Mouse (Mus musculus) G1E (cell line): ENCODE data around the gene Recql5. TPM values are rescaled to one million over a fixed set of nuclear protein-coding genes. Genes with fewer than 3 reads are reported as not detected.

ENCODE experiments used
- ATAC-seq: 2 replicates; pipeline ENCODE4 v1.8.0; 2016; ENCODE audit warnings: mild to moderate bottlenecking; ENCODE audit not compliant: insufficient number of reproducible peaks, poor library complexity, low FRiP score, severe bottlenecking; ENCODE audit errors: extremely low read depth
- DNase-seq: peaks from one replicate; pipeline ENCODE4 v3.0.0; 2012; ENCODE audit warnings: low spot score
- H3K27me3 ChIP-seq: 2 replicates; pipeline ENCODE4 v1.6.1; 2012; ENCODE audit warnings: mild to moderate bottlenecking, low read length, inconsistent platforms; ENCODE audit not compliant: insufficient read depth
- H3K36me3 ChIP-seq: replicated peaks from 2 replicates; pipeline ENCODE3; 2012; ENCODE audit warnings: mild to moderate bottlenecking, inconsistent platforms
- H3K4me1 ChIP-seq: 2 replicates; pipeline ENCODE4 v1.6.1; 2012; ENCODE audit warnings: low read depth, low read length, inconsistent platforms, mixed read lengths; ENCODE audit not compliant: insufficient read depth
- H3K4me3 ChIP-seq: 2 replicates; pipeline ENCODE4 v1.5.1; 2012; ENCODE audit warnings: low read depth, mild to moderate bottlenecking, inconsistent platforms, low read length, moderate library complexity, mixed read lengths
- H3K9me3 ChIP-seq: replicated peaks from 2 replicates; pipeline ENCODE4 v1.6.1; 2012; ENCODE audit warnings: inconsistent platforms
- CTCF ChIP-seq: IDR thresholded peaks from 2 replicates; pipeline ENCODE4 v1.5.1; 2012; ENCODE audit warnings: low read depth, low read length, inconsistent platforms, mixed read lengths
- GATA1 ChIP-seq: IDR thresholded peaks from 2 replicates; pipeline ENCODE4 v1.6.1; 2012; ENCODE audit warnings: borderline replicate concordance, low read length, inconsistent platforms, mixed read lengths
- GATA2 ChIP-seq: IDR thresholded peaks from 2 replicates; pipeline ENCODE4 v1.6.1; 2012; ENCODE audit warnings: low read depth, low read length, inconsistent platforms, borderline replicate concordance
- POLR2AphosphoS5 ChIP-seq: IDR thresholded peaks from 2 replicates; pipeline ENCODE4 v1.6.1; 2012; ENCODE audit warnings: low read depth, low read length, inconsistent platforms; ENCODE audit not compliant: insufficient replicate concordance
- TAL1 ChIP-seq: conservative IDR thresholded peaks from 2 replicates; pipeline ENCODE4 v1.6.1; 2012; ENCODE audit warnings: low read depth, low read length, inconsistent platforms, mixed read lengths
- polyA plus RNA-seq: library from polyadenylated mRNA; stranded (reverse); fragments of >175 nt; gene quantifications from 2 replicates; pipeline ENCODE4 v1.2.3, GENCODE M21; 2012
- total RNA-seq, 2 experiments: library from RNA; stranded (forward) in 1 of 2; stranded (reverse) in 1 of 2; fragments of 200-1000 nt in 1 of 2; fragments of >200 nt in 1 of 2; fragmentation: Nextera tagmentation in 1 of 2; gene quantifications; 2 replicates each; pipeline ENCODE4 v1.2.3; 2014 to 2017

Recql5 gene
- total and polyA plus RNA-seq, 3 experiments: 16.0 to 24.9 (median 17.4) TPM

GRCm38 (mm10) chr11:115886446-115886845, 46.8 kb downstream of the Recql5 start:
- Histone ChIP-seq H3K36me3 (peaks cover 6% of the 10 kb centered on the region), H3K4me3 (no peak overlapping the region), H3K4me1 (peaks cover 6% of the 10 kb centered on the region; the same call in 1 of the 2 replicates), H3K9me3 (no peaks in the 10 kb centered on the region), H3K27me3 (peaks cover 77% of the 10 kb centered on the region)
- TF ChIP-seq CTCF (no peak), TAL1 (no peak)
- DNase-seq (no peak), ATAC-seq (no peak)

DNA sequence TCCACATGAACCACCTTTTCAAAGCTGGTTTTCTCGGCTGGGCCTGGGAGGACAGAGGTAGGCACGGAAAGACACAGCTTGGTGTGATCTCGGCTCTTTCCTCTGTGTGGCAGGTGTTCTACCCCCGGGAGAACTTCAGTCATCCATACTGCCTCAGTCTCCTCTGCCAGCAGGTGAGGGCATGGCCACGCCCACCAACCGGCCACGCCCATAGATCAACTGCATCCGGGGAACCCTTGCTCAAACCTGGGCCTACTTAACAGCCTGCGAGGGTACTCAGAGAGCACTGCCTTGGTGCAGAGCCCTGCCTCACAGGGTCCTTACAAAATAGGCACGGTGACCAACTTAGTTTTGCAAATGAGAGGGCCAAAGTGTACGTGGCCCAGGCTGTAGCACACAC, 48.0 kb downstream of the Recql5 start:
- H3K4me3 ChIP-seq: no peak overlapping the region
- H3K4me1 ChIP-seq: peaks cover 6% of the 10 kb centered on the region; the same call in 1 of the 2 replicates
- DNase-seq (no peak), ATAC-seq (no peak)
- H3K27me3 ChIP-seq: peaks cover 78% of the 10 kb centered on the region
- TF ChIP-seq TAL1: no peak
- TF ChIP-seq POLR2AphosphoS5: no peak
- TF ChIP-seq GATA2: no peak
- TF ChIP-seq CTCF: no peak
- no peak for TF ChIP-seq GATA1
- no peaks in the 10 kb centered on the region for H3K9me3 ChIP-seq
- H3K36me3 ChIP-seq: no peaks in the 10 kb centered on the region

DNA sequence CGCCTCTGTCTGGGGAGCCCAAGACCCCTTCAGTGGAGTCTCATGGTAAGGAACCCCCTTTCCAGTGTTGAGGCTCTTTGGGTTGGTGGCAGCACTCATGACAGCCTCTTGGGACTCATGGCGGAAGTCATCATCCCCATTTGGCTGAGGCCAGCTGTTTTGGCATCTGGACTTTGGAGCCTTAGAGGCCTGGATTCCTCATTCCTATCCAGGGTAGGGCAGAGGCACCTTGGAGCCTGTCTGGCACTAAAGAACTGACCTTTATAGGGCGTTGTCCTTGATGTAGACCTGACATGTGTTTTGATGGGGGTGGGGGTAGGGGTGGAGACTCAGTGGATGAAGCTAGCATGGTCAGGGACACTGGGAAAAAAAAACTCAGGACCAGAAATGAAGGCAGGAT, 48.9 kb downstream of the Recql5 start:
- no peak for ATAC-seq
- DNase-seq: no peak
- Histone ChIP-seq H3K4me1 (peaks cover 6% of the 10 kb centered on the region; the same call in 1 of the 2 replicates), H3K4me3 (no peak overlapping the region), H3K9me3 (no peaks in the 10 kb centered on the region), H3K36me3 (no peaks in the 10 kb centered on the region), H3K27me3 (peaks cover 81% of the 10 kb centered on the region)
- no peak for TF ChIP-seq GATA2
- no peak for TF ChIP-seq CTCF

GRCm38 (mm10) chr11:115883251-115883650, 50.0 kb downstream of the Recql5 start:
- TF ChIP-seq POLR2AphosphoS5 (no peak), CTCF (no peak), TAL1 (no peak), GATA2 (no peak), GATA1 (no peak)
- DNase-seq (no peak), ATAC-seq (no peak)
- Histone ChIP-seq H3K4me3 (no peak overlapping the region), H3K36me3 (no peaks in the 10 kb centered on the region), H3K9me3 (no peaks in the 10 kb centered on the region), H3K4me1 (peaks cover 6% of the 10 kb centered on the region; the same call in 1 of the 2 replicates), H3K27me3 (peaks cover 79% of the 10 kb centered on the region)

GRCm38 (mm10) chr11:115881002-115881401, 52.3 kb downstream of the Recql5 start:
- Histone ChIP-seq H3K4me3 (no peak overlapping the region), H3K4me1 (peaks cover 10% of the 10 kb centered on the region; the same call in 1 of the 2 replicates), H3K27me3 (peaks cover 77% of the 10 kb centered on the region), H3K36me3 (no peaks in the 10 kb centered on the region), H3K9me3 (no peaks in the 10 kb centered on the region)
- ATAC-seq (no peak; the same call in 1 of the 2 replicates), DNase-seq (peak; percentile 70)
- peak; percentile 98 for TF ChIP-seq CTCF
- no peak for TF ChIP-seq GATA1

GRCm38 (mm10) chr11:115878071-115878470, 55.2 kb downstream of the Recql5 start:
- Histone ChIP-seq H3K27me3 (peaks cover 79% of the 10 kb centered on the region), H3K4me1 (peaks cover 4% of the 10 kb centered on the region; the same call in 1 of the 2 replicates), H3K4me3 (no peak overlapping the region), H3K9me3 (no peaks in the 10 kb centered on the region), H3K36me3 (no peaks in the 10 kb centered on the region)
- DNase-seq (no peak), ATAC-seq (no peak)
- no peak for TF ChIP-seq GATA2
- no peak for TF ChIP-seq GATA1
- TF ChIP-seq POLR2AphosphoS5: no peak
- TF ChIP-seq CTCF: no peak
- TF ChIP-seq TAL1: no peak

DNA sequence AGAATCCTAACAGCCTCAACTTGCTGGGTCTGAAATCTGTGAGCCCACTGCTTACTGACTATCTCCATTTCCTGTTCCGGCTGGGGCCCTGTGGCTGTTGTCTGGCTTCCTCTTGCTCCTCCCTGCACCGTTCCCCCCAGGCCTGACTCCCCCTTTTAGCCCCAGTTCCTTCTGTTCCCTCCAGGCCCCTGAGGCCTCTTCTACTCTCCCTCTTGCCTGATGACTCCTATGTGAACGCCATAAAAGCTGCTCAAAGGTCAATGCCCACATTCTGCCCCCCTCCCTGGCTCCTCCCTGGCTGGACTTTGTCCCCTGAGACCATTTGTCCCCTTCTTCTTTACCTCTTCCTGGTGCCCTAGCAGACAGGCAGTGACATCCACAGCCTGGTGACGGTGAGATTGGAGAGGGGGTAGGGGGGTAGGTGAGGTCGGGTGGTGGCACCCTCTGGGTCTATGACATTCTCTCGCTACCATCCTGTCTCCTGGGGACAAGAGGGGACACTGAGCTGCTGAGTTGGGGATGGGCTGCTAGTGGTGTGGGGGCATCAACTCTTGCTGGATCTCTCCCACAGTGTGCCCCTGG, 56.0 kb downstream of the Recql5 start:
- DNase-seq: no peak
- H3K4me1 ChIP-seq: peaks cover 9% of the 10 kb centered on the region
- peaks cover 79% of the 10 kb centered on the region for H3K27me3 ChIP-seq
- H3K4me3 ChIP-seq: no peak overlapping the region
- ATAC-seq: no peak
- H3K9me3 ChIP-seq: no peaks in the 10 kb centered on the region
- H3K36me3 ChIP-seq: no peaks in the 10 kb centered on the region
- TF ChIP-seq CTCF (no peak), TAL1 (no peak), GATA2 (no peak), POLR2AphosphoS5 (no peak), GATA1 (no peak)

DNA sequence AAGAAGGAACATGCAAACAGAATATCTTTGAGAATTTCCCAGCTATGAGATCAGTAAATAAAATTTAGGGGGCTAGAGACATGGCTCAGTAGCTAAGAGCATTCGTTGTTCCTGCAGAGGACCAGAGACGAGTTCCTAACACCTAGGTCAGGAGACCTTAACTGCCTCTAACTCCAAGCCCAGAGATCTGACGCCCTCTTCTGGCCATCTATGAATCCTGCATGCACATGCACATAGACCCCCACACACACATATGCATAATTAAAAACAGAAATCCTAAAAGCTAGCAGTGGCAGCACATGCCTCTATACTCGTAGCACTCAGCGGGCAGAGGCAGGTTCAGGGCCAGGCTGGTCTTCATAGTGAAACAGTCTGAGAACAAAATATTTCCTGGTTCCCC, 56.8 kb downstream of the Recql5 start:
- TF ChIP-seq TAL1 (no peak), CTCF (0 out of 2 replicates have a peak, but pooled peaks have one; percentile 18)
- Histone ChIP-seq H3K9me3 (no peaks in the 10 kb centered on the region), H3K4me3 (no peak overlapping the region), H3K27me3 (peaks cover 81% of the 10 kb centered on the region), H3K36me3 (no peaks in the 10 kb centered on the region), H3K4me1 (peaks cover 16% of the 10 kb centered on the region)
- no peak for DNase-seq
- no peak for ATAC-seq
